Mouse (Mus musculus) liver, embryonic 11.5 days (tissue): ENCODE measurements around the gene Eid1. TPM values are rescaled to one million over a fixed set of nuclear protein-coding genes. Genes with fewer than 3 reads are reported as not detected.

Experiments
- polyA plus RNA-seq: library from polyadenylated mRNA; unstranded; fragments of >200 nt; fragmentation: Nextera tagmentation; extraction: Ambion mirVana; gene quantifications from 2 replicates; pipeline ENCODE4 v1.2.1, GENCODE M21; 2014

Gene Eid1
- polyA plus RNA-seq, 1 experiment from 2014 or later, result 81.1 TPM

Other genes with a start within 250 kb of the Eid1 start
- 0.12 TPM in 1 of 2 replicates, not detected in the other for gene Gm9913, start 168.0 kb upstream of the Eid1 start, polyA plus RNA-seq
- 5.5 and 5.7 TPM in 2 replicates for gene Fbn1, start 165.1 kb upstream of the Eid1 start, polyA plus RNA-seq
- 8.1 and 9.1 TPM in 2 replicates for gene Cep152, start 48.0 kb upstream of the Eid1 start, polyA plus RNA-seq
- 0.71 and 0.77 TPM in 2 replicates for gene Shc4, start 51.1 kb downstream of the Eid1 start, polyA plus RNA-seq
- 11.3 and 11.7 TPM in 2 replicates for gene Secisbp2l, start 109.8 kb downstream of the Eid1 start, polyA plus RNA-seq
- gene Galk2, start 186.0 kb downstream of the Eid1 start, polyA plus RNA-seq, result 23.6 and 24.0 TPM in 2 replicates
- 83.3 and 93.9 TPM in 2 replicates for gene Cops2, start 186.0 kb downstream of the Eid1 start, polyA plus RNA-seq